10 mouse cellular contexts compared by ENCODE assay signal in genomic region chr13:94439386-94439785, GRCm38 (mm10).
A peak's percentile ranks its signal among the peaks of the same experiment; 100 is the strongest.
DNase-seq lines count a peak whose midpoint lies in the region; ATAC-seq and TF ChIP-seq lines count a peak whose summit lies in the region.
"Had no signal": no experiment of that assay in that cellular context is flagged by ENCODE, and none has a peak within 500 bp of the region (broad histone marks: within the 10 kb centered on the region; RNA-seq: fewer than 3 reads in every experiment).

No protein-coding gene starts in this region.

- intact Hi-C loops in heart, postnatal 25 days (cut with DNase I) = no loop called here

- DNase-seq in heart, adult 18-20 months = peak; percentile 19 to 27
- DNase-seq in heart, postnatal 25 days (ENCODE audit: low spot score) = no peak
- DNase-seq in limb, embryonic 14.5 days (ENCODE audit: low spot score) = peak; percentile 25
- DNase-seq in limb, embryonic 10.5 days (ENCODE audit: low spot score) = no peak
- DNase-seq in brain, embryonic 14.5 days (ENCODE audit: low read depth) = peak; percentile 52
- no peak for DNase-seq in retina, postnatal 1 day

- no peak overlapping the region for H3K9ac ChIP-seq in limb, embryonic 14.5 days (ENCODE audit: low read depth, low read length, severe bottlenecking)
- H3K9ac ChIP-seq in lung, embryonic 16.5 days (ENCODE audit: low read length) = no peak overlapping the region
- H3K9ac ChIP-seq: hindbrain, embryonic 13.5 days; liver, embryonic 15.5 days had no signal

- no peak overlapping the region for H3K4me3 ChIP-seq in limb, embryonic 14.5 days (replicated peaks; ENCODE audit: low read length)
- H3K4me3 ChIP-seq in limb, embryonic 10.5 days = no peak overlapping the region
- H3K4me3 ChIP-seq in lung, embryonic 16.5 days (ENCODE audit: low read length) = no peak overlapping the region
- H3K4me3 ChIP-seq: hindbrain, embryonic 13.5 days; liver, embryonic 15.5 days; myocyte had no signal

- ATAC-seq in limb, embryonic 14.5 days (ENCODE audit: low FRiP score, low read depth) = no peak
- peak; percentile 28; the same call in 1 of the 2 replicates for ATAC-seq in lung, embryonic 16.5 days (ENCODE audit: low read depth)

- 58% methylated on average over 5 of the region's 5 CpGs for WGBS in limb, embryonic 14.5 days
- WGBS in limb, embryonic 10.5 days = 96% methylated on average over 5 of the region's 5 CpGs
- WGBS in lung, embryonic 16.5 days = 48% methylated on average over 5 of the region's 5 CpGs

- no peaks in the 10 kb centered on the region for H3K4me1 ChIP-seq in limb, embryonic 14.5 days (ENCODE audit: control insufficient read depth, insufficient read depth, low read length)
- peaks cover 7% of the 10 kb centered on the region; the same call in 1 of the 2 replicates for H3K4me1 ChIP-seq in limb, embryonic 10.5 days
- H3K4me1 ChIP-seq in lung, embryonic 16.5 days (replicated peaks; ENCODE audit: control insufficient read depth, insufficient read depth, low read length) = peaks cover 4% of the 10 kb centered on the region; the same call in 1 of the 2 replicates
- H3K4me1 ChIP-seq: hindbrain, embryonic 13.5 days; liver, embryonic 15.5 days had no signal

- H3K4me2 ChIP-seq in limb, embryonic 14.5 days (replicated peaks; ENCODE audit: low read depth, low read length, severe bottlenecking) = no peak overlapping the region
- no peak overlapping the region for H3K4me2 ChIP-seq in lung, embryonic 16.5 days (ENCODE audit: low read depth, low read length)
- H3K4me2 ChIP-seq: hindbrain, embryonic 13.5 days; liver, embryonic 15.5 days had no signal

- no peaks in the 10 kb centered on the region for H3K27me3 ChIP-seq in limb, embryonic 14.5 days (ENCODE audit: control insufficient read depth, insufficient read depth, low read length)
- no peaks in the 10 kb centered on the region for H3K27me3 ChIP-seq in limb, embryonic 10.5 days (ENCODE audit: low read depth, poor library complexity, severe bottlenecking)
- no peaks in the 10 kb centered on the region for H3K27me3 ChIP-seq in lung, embryonic 16.5 days (ENCODE audit: control insufficient read depth, insufficient read depth, low read depth, low read length)
- H3K27me3 ChIP-seq: hindbrain, embryonic 13.5 days; liver, embryonic 15.5 days had no signal

- H3K9me3 ChIP-seq in limb, embryonic 14.5 days (ENCODE audit: control insufficient read depth, low read length) = no peaks in the 10 kb centered on the region
- no peaks in the 10 kb centered on the region for H3K9me3 ChIP-seq in limb, embryonic 10.5 days (replicated peaks)
- no peaks in the 10 kb centered on the region for H3K9me3 ChIP-seq in lung, embryonic 16.5 days (ENCODE audit: control insufficient read depth, low read length)
- H3K9me3 ChIP-seq: hindbrain, embryonic 13.5 days; liver, embryonic 15.5 days had no signal

- H3K36me3 ChIP-seq in limb, embryonic 14.5 days (ENCODE audit: control insufficient read depth, insufficient read depth, low read length) = peaks cover 10% of the 10 kb centered on the region
- H3K36me3 ChIP-seq in limb, embryonic 10.5 days = peaks cover 20% of the 10 kb centered on the region; the same call in 1 of the 2 replicates
- H3K36me3 ChIP-seq in lung, embryonic 16.5 days (ENCODE audit: control insufficient read depth, insufficient read depth, low read length) = no peaks in the 10 kb centered on the region
- H3K36me3 ChIP-seq: hindbrain, embryonic 13.5 days had no signal

- no peak for TF ChIP-seq CTCF in brain, embryonic 14.5 days (IDR thresholded peaks at IDR 0.05; ENCODE audit: borderline replicate concordance, extremely low read depth, insufficient read depth, insufficient read length)

- H3K27ac ChIP-seq in limb, embryonic 14.5 days (replicated peaks; ENCODE audit: low read depth, low read length) = no peak overlapping the region
- no peak overlapping the region for H3K27ac ChIP-seq in limb, embryonic 10.5 days
- H3K27ac ChIP-seq in lung, embryonic 16.5 days (ENCODE audit: low read length) = no peak overlapping the region
- H3K27ac ChIP-seq: hindbrain, embryonic 13.5 days; liver, embryonic 15.5 days had no signal

- no peak for TF ChIP-seq POLR2A in limb, embryonic 14.5 days (IDR thresholded peaks at IDR 0.05; ENCODE audit: borderline replicate concordance, extremely low read depth, insufficient read depth, insufficient read length)
- no peak for TF ChIP-seq POLR2A in brain, embryonic 14.5 days (IDR thresholded peaks at IDR 0.05; ENCODE audit: borderline replicate concordance, extremely low read depth, insufficient read depth, insufficient read length, poor library complexity, severe bottlenecking)

Comparison
In these comparisons a context has a peak if more than half of its experiments do, and no peak if none do; other contexts are left out.
1. DNase-seq: peak in heart, adult 18-20 months (2 of 2), limb, embryonic 14.5 days (single experiment) and brain, embryonic 14.5 days (single experiment); none in heart, postnatal 25 days (single experiment), limb, embryonic 10.5 days (single experiment) and retina, postnatal 1 day (single experiment).